Mouse (Mus musculus): Measurements from ENCODE around the gene Pcnx.

Gene Pcnx

DNA sequence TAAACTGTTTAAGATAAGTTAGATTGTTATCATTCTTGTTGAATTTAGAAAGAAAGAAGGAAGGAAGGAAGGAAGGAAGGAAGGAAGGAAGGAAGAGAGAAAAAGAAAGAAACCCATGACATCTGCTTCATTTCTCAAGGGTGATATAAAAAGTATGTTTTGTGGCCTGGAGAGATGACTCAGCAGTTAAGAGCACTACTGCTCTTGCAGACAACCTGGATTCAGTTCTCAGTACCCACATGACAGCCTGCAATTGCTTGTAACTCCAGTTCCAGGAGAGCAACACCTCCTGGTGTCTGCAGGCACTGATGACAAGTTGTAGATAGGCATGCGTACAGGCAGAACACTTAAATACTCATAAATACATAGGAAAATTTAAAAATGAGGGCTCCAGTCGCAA is 105.6 kb downstream of the Pcnx start:
- TF ChIP-seq POU5F1 (IDR thresholded peaks at IDR 0.05; ENCODE audit: borderline replicate concordance, low read length) (no peak), CTCF (conservative IDR thresholded peaks at IDR 0.05; ENCODE audit: low read length) (no peak), NANOG (IDR thresholded peaks at IDR 0.05; ENCODE audit: borderline replicate concordance, low read length) (no peak)
- H3K4me3 ChIP-seq (replicated peaks; ENCODE audit: low read length) = no peak overlapping the region
- no peaks in the 10 kb centered on the region for H3K9me3 ChIP-seq (ENCODE audit: low read length)
- H3K36me3 ChIP-seq (ENCODE audit: insufficient read depth, low read length) = peaks cover 22% of the 10 kb centered on the region
- H3K4me1 ChIP-seq (replicated peaks; ENCODE audit: low read depth, low read length) = no peaks in the 10 kb centered on the region
- H3K27me3 ChIP-seq (ENCODE audit: insufficient read depth, low read length) = no peaks in the 10 kb centered on the region

DNA sequence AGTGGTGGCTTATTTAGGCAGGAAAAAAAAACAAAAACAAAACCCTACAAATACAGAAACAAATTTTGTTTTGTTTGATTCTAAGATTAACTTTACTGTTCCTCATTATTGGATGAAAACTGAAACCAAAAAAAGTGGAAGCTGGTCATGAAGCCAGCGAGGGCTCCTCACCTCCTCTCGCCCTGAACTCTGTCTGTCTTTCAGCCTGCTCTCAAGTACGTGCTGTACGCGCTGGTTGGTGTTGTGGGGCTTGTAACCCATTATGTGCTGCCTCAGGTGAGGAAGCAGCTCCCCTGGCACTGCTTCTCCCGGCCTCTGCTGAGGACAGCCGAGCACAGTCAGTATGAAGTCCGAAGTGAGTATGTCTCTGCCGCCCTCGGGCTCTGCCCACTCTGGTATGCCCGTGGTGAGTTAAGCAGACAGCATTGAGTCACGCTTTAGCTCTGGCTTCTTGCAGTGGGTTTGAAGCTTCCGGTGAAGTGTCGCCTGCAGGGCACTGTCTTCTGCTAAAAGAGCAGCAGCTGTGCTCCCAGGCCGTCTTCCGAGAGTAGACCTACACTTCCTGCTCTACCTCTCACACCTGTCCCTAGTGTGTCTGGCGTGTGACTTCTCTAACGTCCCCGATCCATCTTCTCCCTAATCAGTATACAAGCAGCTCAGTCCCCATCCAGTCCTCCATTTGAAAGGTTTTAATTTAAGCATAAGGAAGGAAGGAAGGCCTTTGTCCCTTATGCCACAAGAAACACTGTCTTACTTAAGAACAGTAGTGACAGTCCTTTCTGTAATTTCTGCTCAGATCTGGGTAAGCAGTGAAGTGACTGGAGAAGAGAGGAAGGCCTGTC is 111.4 kb downstream of the Pcnx start:
- Histone ChIP-seq H3K4me3 (replicated peaks; ENCODE audit: low read length) (no peak overlapping the region), H3K9me3 (ENCODE audit: low read length) (no peaks in the 10 kb centered on the region), H3K4me1 (replicated peaks; ENCODE audit: low read depth, low read length) (no peaks in the 10 kb centered on the region), H3K27me3 (ENCODE audit: insufficient read depth, low read length) (no peaks in the 10 kb centered on the region), H3K36me3 (ENCODE audit: insufficient read depth, low read length) (peaks cover 48% of the 10 kb centered on the region)
- TF ChIP-seq POU5F1 (IDR thresholded peaks at IDR 0.05; ENCODE audit: borderline replicate concordance, low read length) (no peak), NANOG (IDR thresholded peaks at IDR 0.05; ENCODE audit: borderline replicate concordance, low read length) (no peak), CTCF (conservative IDR thresholded peaks at IDR 0.05; ENCODE audit: low read length) (no peak)

DNA sequence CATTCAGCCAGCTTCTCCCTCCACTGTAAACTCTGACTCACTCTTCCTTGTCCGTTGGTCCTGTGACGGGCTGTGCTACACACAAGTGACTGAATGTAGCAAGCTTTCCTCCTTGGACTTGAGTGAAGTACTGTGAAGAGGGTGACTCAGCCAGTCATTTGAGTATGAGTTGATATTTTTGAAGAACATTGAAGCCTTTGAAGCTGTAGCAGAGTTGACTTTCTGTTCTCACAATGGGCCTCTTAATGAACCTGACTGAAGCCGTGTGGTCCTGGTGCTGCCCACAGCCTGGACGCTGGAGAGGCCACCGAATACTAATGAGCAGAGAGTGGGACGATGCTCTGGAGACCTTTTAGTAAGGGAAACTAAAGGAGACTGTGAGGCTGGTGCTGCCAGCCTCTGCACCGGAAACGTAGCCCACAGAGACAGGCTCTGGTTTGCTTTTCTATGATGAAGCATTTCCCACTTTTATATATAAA is 112.1 kb downstream of the Pcnx start:
- Histone ChIP-seq H3K36me3 (ENCODE audit: insufficient read depth, low read length) (peaks cover 48% of the 10 kb centered on the region), H3K27me3 (ENCODE audit: insufficient read depth, low read length) (no peaks in the 10 kb centered on the region), H3K4me3 (replicated peaks; ENCODE audit: low read length) (no peak overlapping the region), H3K9me3 (ENCODE audit: low read length) (no peaks in the 10 kb centered on the region), H3K4me1 (replicated peaks; ENCODE audit: low read depth, low read length) (no peaks in the 10 kb centered on the region)
- TF ChIP-seq POU5F1 (IDR thresholded peaks at IDR 0.05; ENCODE audit: borderline replicate concordance, low read length) = no peak
- no peak for TF ChIP-seq NANOG (IDR thresholded peaks at IDR 0.05; ENCODE audit: borderline replicate concordance, low read length)
- no peak for TF ChIP-seq CTCF (conservative IDR thresholded peaks at IDR 0.05; ENCODE audit: low read length)

DNA sequence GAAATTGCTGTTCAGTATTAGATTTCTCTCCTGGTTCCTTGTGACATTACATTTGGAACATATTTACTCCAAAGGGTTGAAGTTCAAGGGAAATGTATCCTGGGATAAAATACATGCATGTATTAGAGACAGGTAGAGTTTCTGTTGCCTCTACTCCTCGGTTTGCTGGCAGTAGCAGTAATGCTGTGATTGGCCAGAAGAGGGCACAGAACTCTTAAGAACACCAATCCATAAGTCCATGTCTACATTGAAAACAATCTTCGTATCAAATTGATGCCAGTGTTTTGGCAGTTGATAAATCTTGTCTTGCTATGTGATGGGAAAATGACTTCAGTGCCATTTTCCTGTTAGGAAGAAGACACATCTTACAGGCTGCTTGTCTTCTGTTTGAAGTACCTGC is 115.0 kb downstream of the Pcnx start:
- Histone ChIP-seq H3K4me3 (replicated peaks; ENCODE audit: low read length) (no peak overlapping the region), H3K27me3 (ENCODE audit: insufficient read depth, low read length) (no peaks in the 10 kb centered on the region)
- TF ChIP-seq CTCF (conservative IDR thresholded peaks at IDR 0.05; ENCODE audit: low read length) = peak; percentile 55
- no peak for TF ChIP-seq NANOG (IDR thresholded peaks at IDR 0.05; ENCODE audit: borderline replicate concordance, low read length)

DNA sequence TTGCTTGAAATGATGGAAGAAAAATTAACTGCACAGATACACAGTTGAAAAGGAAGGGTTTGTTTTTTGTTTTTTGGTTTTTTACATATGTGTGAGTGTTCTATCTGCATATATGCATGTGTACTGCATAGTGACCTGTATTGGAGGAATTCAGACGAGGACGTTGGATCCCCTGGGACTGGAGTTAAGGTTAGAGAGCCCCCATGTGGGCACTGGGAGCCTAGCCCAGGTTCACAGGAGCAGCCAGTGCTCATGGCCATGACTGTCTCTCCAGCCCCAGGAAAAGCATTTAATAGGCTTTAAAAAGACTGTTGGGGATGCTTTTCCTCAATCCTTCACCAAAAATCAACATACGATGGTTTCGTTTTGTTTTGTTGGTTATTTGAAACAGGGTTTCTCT is 117.5 kb downstream of the Pcnx start:
- no peaks in the 10 kb centered on the region for H3K4me1 ChIP-seq (replicated peaks; ENCODE audit: low read depth, low read length)
- TF ChIP-seq POU5F1 (IDR thresholded peaks at IDR 0.05; ENCODE audit: borderline replicate concordance, low read length) (no peak), CTCF (conservative IDR thresholded peaks at IDR 0.05; ENCODE audit: low read length) (peak; percentile 15), NANOG (IDR thresholded peaks at IDR 0.05; ENCODE audit: borderline replicate concordance, low read length) (no peak)
- no peak overlapping the region for H3K4me3 ChIP-seq (replicated peaks; ENCODE audit: low read length)
- no peaks in the 10 kb centered on the region for H3K27me3 ChIP-seq (ENCODE audit: insufficient read depth, low read length)
- peaks cover 36% of the 10 kb centered on the region for H3K36me3 ChIP-seq (ENCODE audit: insufficient read depth, low read length)
- H3K9me3 ChIP-seq (ENCODE audit: low read length) = no peaks in the 10 kb centered on the region

More for the DNA sequence above, 115.0 kb downstream of the Pcnx start:
- H3K9me3 ChIP-seq (ENCODE audit: low read length) = no peaks in the 10 kb centered on the region
- H3K36me3 ChIP-seq (ENCODE audit: insufficient read depth, low read length) = peaks cover 31% of the 10 kb centered on the region
- no peaks in the 10 kb centered on the region for H3K4me1 ChIP-seq (replicated peaks; ENCODE audit: low read depth, low read length)

DNA sequence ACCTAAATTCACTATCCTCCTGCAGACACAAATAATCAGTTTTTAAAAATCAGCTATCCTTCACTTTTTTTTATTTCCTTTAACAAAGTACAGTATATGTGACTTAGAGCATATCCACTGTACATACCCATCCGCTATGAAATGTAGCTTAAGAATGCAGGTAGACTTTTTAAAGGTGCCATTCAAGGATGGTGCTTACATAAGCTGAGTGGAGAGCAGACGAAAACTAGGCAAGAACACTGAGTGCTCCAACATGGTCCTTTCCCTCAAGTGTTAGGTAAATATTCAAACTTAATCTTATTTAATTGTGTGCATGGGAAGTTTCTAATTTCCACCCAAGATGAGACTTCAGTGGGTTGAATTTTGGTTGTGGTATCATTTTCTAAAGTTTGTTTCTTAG is 119.5 kb downstream of the Pcnx start:
- Histone ChIP-seq H3K27me3 (ENCODE audit: insufficient read depth, low read length) (no peaks in the 10 kb centered on the region), H3K4me1 (replicated peaks; ENCODE audit: low read depth, low read length) (no peaks in the 10 kb centered on the region), H3K4me3 (replicated peaks; ENCODE audit: low read length) (no peak overlapping the region), H3K9me3 (ENCODE audit: low read length) (no peaks in the 10 kb centered on the region), H3K36me3 (ENCODE audit: insufficient read depth, low read length) (peaks cover 38% of the 10 kb centered on the region)
- TF ChIP-seq CTCF (conservative IDR thresholded peaks at IDR 0.05; ENCODE audit: low read length) (no peak), POU5F1 (IDR thresholded peaks at IDR 0.05; ENCODE audit: borderline replicate concordance, low read length) (no peak), NANOG (IDR thresholded peaks at IDR 0.05; ENCODE audit: borderline replicate concordance, low read length) (no peak)

DNA sequence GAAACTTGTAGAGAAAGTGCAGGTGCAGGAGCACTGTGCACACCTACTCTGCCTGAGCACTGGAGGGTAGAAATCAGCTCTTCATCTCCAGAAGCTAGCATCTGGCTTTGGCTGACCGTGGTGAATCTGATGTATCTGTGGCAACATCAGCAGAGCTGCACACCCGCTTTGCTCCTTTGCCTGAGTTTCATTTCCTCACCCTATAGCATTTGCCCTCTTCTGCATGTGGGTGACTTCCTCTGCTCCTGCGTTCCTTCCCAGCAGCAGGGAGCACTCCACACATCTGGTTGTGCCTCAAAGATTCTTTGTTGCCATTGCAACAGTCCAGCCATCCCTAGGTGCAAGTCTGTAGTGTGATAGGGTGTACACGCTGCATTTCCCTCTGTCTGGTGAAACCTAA is 132.3 kb downstream of the Pcnx start:
- no peak for TF ChIP-seq CTCF (conservative IDR thresholded peaks at IDR 0.05; ENCODE audit: low read length)

DNA sequence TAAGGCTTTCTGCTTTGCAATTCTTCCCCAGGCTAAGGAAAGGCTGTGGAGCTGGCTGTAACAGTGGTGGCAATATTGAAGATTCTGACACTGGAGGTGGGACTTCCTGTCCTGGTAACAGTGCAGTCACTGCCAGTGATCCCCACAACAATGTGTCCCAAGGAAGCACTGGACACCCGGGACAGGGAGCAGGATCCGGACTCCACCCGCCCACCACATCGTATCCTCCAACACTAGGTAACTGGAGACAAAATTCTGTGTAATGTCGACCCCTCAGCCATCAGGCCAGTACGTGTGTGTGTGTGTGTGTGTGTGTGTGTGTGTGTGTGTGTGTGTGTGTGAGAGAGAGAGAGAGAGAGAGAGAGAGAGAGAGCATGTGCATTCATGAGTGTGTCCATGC is 133.2 kb downstream of the Pcnx start:
- Histone ChIP-seq H3K27me3 (ENCODE audit: insufficient read depth, low read length) (peaks cover 50% of the 10 kb centered on the region), H3K4me1 (replicated peaks; ENCODE audit: low read depth, low read length) (peaks cover 37% of the 10 kb centered on the region), H3K36me3 (ENCODE audit: insufficient read depth, low read length) (peaks cover 45% of the 10 kb centered on the region), H3K4me3 (replicated peaks; ENCODE audit: low read length) (no peak overlapping the region), H3K9me3 (ENCODE audit: low read length) (no peaks in the 10 kb centered on the region)
- TF ChIP-seq POU5F1 (IDR thresholded peaks at IDR 0.05; ENCODE audit: borderline replicate concordance, low read length) (no peak), CTCF (conservative IDR thresholded peaks at IDR 0.05; ENCODE audit: low read length) (no peak)

More for the DNA sequence above, 132.3 kb downstream of the Pcnx start:
- Histone ChIP-seq H3K27me3 (ENCODE audit: insufficient read depth, low read length) (peaks cover 50% of the 10 kb centered on the region), H3K9me3 (ENCODE audit: low read length) (no peaks in the 10 kb centered on the region), H3K4me1 (replicated peaks; ENCODE audit: low read depth, low read length) (peaks cover 28% of the 10 kb centered on the region), H3K36me3 (ENCODE audit: insufficient read depth, low read length) (peaks cover 52% of the 10 kb centered on the region), H3K4me3 (replicated peaks; ENCODE audit: low read length) (no peak overlapping the region)
